Mouse (Mus musculus) myocyte (in vitro differentiated cells): Measurements from ENCODE around the gene Spem2.

Experiments
- REST ChIP-seq: IDR thresholded peaks from one replicate; pipeline ENCODE4 v1.6.1; 2011; ENCODE audit warnings: mild to moderate bottlenecking, control low read depth, moderate library complexity; ENCODE audit not compliant: insufficient read depth, insufficient read length
- TCF12 ChIP-seq: IDR thresholded peaks from one replicate; pipeline ENCODE4 v1.6.1; 2011; ENCODE audit warnings: mild to moderate bottlenecking, control low read depth; ENCODE audit not compliant: poor library complexity, insufficient read depth, severe bottlenecking

DNA sequence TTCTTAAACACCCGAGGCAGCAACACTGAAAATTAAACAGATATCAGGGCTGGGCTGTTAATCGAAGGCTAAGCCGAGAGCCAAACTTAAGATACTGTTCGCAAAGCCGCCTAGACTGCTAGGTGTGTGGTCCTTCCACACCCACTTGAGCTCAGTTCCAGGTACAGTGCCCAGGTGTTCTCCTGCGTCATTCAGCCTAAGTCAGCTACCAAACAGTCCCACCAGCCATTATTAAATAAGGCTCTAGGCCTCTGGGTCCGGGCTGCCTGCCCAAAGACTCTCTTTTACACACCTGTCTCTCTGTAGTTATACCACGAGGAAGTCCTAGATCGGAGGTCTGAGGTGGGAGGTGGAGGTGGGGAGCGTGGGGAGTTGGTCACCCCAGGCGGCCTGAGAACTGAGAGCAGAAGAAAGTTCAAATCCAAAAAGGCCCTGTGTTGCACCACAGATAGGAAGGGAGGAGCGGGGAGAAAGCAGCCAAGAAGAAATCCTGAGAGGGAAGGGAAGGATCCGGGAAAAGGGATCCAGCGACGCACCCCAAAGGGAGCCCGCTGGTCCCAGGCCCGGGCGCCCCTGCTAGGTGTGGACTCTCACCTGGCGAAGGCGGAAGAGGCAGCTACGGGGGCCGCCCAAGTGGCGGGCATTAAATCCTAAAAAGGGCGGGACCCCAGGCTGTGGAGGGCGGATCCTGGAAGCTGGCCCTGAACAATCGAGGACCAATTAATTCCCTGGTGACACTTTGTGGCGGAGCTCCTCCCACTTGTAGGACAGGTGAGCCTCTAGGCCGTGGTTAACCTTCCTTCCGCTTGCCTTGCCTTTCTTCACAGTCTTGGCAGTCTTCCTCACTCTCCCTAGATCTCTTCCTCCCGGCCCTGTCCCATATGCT, 40.1 kb upstream of the Spem2 start, which contains the start of gene Tnk1:
- TF ChIP-seq REST: no peak
- no peak for TF ChIP-seq TCF12
